Comparison of ENCODE assay signal across 13 mouse cellular contexts in the genomic region with DNA sequence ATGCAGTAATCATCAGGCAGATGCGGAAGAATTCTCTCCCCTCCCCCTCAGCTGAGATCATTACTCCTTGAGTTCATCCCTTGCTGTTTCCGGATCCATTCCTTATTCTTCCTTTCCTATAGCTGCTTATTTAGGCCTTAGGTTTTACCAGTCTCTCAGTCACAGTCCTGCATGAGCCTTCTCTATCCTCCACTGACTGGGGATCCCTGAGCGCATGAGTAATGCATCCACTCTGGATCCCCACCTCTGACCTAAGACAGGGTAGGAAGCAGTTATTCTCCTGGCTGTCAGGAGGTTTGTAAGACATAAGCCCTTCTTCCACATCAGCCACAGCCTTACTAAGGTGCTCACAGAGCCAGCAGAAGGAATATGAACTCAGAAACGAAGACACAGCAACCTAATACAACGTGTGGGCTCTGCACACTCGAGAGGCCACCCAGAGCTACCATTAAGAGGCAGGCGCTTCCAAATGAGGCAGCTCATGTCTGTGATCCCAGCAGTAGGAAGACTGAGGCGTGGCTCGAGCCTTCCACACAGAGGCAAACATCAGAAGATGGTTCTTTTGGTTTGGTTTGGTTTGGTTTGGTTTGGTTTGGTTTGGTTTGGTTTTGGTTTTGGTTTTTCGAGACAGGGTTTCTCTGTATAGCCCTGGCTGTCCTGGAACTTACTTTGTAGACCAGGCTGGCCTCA. TPM values are rescaled to one million over a fixed set of nuclear protein-coding genes. Genes with fewer than 3 reads are reported as not detected.
A peak's percentile ranks its signal among the peaks of the same experiment; 100 is the strongest.
DNase-seq lines count a peak whose midpoint lies in the region; ATAC-seq and TF ChIP-seq lines count a peak whose summit lies in the region.
"Had no signal": no experiment of that assay in that cellular context is flagged by ENCODE, and none has a peak within 500 bp of the region (broad histone marks: within the 10 kb centered on the region; RNA-seq: fewer than 3 reads in every experiment).

No protein-coding gene starts in this region.

- H3K27ac ChIP-seq in hindbrain, embryonic 10.5 days: peak overlapping the region; percentile 18; the same call in 1 of the 2 replicates
- no peak overlapping the region for H3K27ac ChIP-seq in hindbrain, postnatal 0 days
- peak overlapping the region; percentile 17 for H3K27ac ChIP-seq in ES-Bruce4 (ENCODE audit: insufficient read depth, low read length)
- 0 out of 2 replicates have a peak overlapping the region, but pooled peaks have one; percentile 47 for H3K27ac ChIP-seq in embryonic facial prominence, embryonic 11.5 days (replicated peaks; ENCODE audit: low read depth, low read length)
- H3K27ac ChIP-seq in limb, embryonic 13.5 days: peak overlapping the region; percentile 99
- H3K27ac ChIP-seq: hindbrain, embryonic 15.5 days had no signal

- no peak overlapping the region for H3K4me2 ChIP-seq in hindbrain, postnatal 0 days (ENCODE audit: low read depth, low read length)
- H3K4me2 ChIP-seq in embryonic facial prominence, embryonic 11.5 days (ENCODE audit: low read depth, low read length): no peak overlapping the region
- peak overlapping the region; percentile 91 for H3K4me2 ChIP-seq in limb, embryonic 13.5 days (replicated peaks)
- H3K4me2 ChIP-seq: heart, embryonic 15.5 days had no signal

- H3K4me1 ChIP-seq in hindbrain, embryonic 10.5 days (replicated peaks): peaks cover 53% of the 10 kb centered on the region
- H3K4me1 ChIP-seq in hindbrain, postnatal 0 days (ENCODE audit: insufficient read depth, low read length): 0 out of 2 replicates have a peak, but pooled peaks cover 6% of the 10 kb centered on the region
- peaks cover 11% of the 10 kb centered on the region for H3K4me1 ChIP-seq in ES-Bruce4 (ENCODE audit: control insufficient read depth, insufficient read depth, low read length)
- peaks cover 3% of the 10 kb centered on the region for H3K4me1 ChIP-seq in embryonic facial prominence, embryonic 11.5 days (ENCODE audit: control insufficient read depth, insufficient read depth, low read length)
- peaks cover 67% of the 10 kb centered on the region for H3K4me1 ChIP-seq in limb, embryonic 13.5 days

- TF ChIP-seq CTCF in hindbrain, postnatal 0 days (IDR thresholded peaks at IDR 0.05; ENCODE audit: low read depth): no peak
- TF ChIP-seq CTCF in ES-Bruce4 (IDR thresholded peaks at IDR 0.05; ENCODE audit: low read depth, low read length): no peak

- DNase-seq in hindbrain, embryonic 10.5 days (ENCODE audit: low spot score): no peak
- no peak for DNase-seq in hindbrain, postnatal 0 days (ENCODE audit: low spot score)
- DNase-seq in embryonic facial prominence, embryonic 11.5 days (ENCODE audit: low spot score): no peak
- no peak for DNase-seq in right cerebral cortex, adult 2 months (ENCODE audit: low spot score in 2 of 2)
- DNase-seq in gastrocnemius, adult 8-10 months (ENCODE audit: low spot score in 2 of 2): no peak
- DNase-seq: cerebellum, adult 2 months; lung, adult 2 months had no signal

- no peak overlapping the region for H3K4me3 ChIP-seq in hindbrain, embryonic 10.5 days
- H3K4me3 ChIP-seq in hindbrain, postnatal 0 days (ENCODE audit: low read length): no peak overlapping the region
- no peak overlapping the region for H3K4me3 ChIP-seq in ES-Bruce4 (ENCODE audit: low read depth, low read length)
- H3K4me3 ChIP-seq in embryonic facial prominence, embryonic 11.5 days (ENCODE audit: low read depth, low read length): no peak overlapping the region
- H3K4me3 ChIP-seq in limb, embryonic 13.5 days: no peak overlapping the region
- H3K4me3 ChIP-seq: heart, embryonic 15.5 days; hindbrain, embryonic 15.5 days; megakaryocyte, embryonic 14.5 days had no signal

- H3K36me3 ChIP-seq in hindbrain, embryonic 10.5 days: no peaks in the 10 kb centered on the region
- H3K36me3 ChIP-seq in hindbrain, postnatal 0 days (ENCODE audit: insufficient read depth, low read length): no peaks in the 10 kb centered on the region
- H3K36me3 ChIP-seq in ES-Bruce4 (ENCODE audit: control insufficient read depth, insufficient read depth, low read length, poor library complexity, severe bottlenecking): no peaks in the 10 kb centered on the region
- no peaks in the 10 kb centered on the region for H3K36me3 ChIP-seq in embryonic facial prominence, embryonic 11.5 days (replicated peaks; ENCODE audit: control insufficient read depth, insufficient read depth, low read depth, low read length)
- peaks cover 14% of the 10 kb centered on the region; the same call in 1 of the 2 replicates for H3K36me3 ChIP-seq in limb, embryonic 13.5 days
- H3K36me3 ChIP-seq: heart, embryonic 15.5 days; hindbrain, embryonic 15.5 days had no signal

- H3K9ac ChIP-seq in hindbrain, postnatal 0 days (replicated peaks; ENCODE audit: low read length): no peak overlapping the region
- peak overlapping the region; percentile 79; the same call in 1 of the 2 replicates for H3K9ac ChIP-seq in ES-Bruce4 (ENCODE audit: low read depth, poor library complexity, severe bottlenecking)
- H3K9ac ChIP-seq in embryonic facial prominence, embryonic 11.5 days (replicated peaks; ENCODE audit: low read length): no peak overlapping the region; the same call in 1 of the 2 replicates
- no peak overlapping the region for H3K9ac ChIP-seq in limb, embryonic 13.5 days
- H3K9ac ChIP-seq: heart, embryonic 15.5 days; hindbrain, embryonic 15.5 days had no signal

- 75% methylated on average over 10 of the region's 10 CpGs for WGBS in hindbrain, embryonic 10.5 days
- WGBS in hindbrain, postnatal 0 days: 81% methylated on average over 10 of the region's 10 CpGs
- WGBS in embryonic facial prominence, embryonic 11.5 days: 62% methylated on average over 10 of the region's 10 CpGs
- WGBS in limb, embryonic 13.5 days: 33% methylated on average over 10 of the region's 10 CpGs

- H3K27me3 ChIP-seq in hindbrain, embryonic 10.5 days (ENCODE audit: insufficient read depth, poor library complexity, severe bottlenecking): peaks cover 14% of the 10 kb centered on the region
- H3K27me3 ChIP-seq in hindbrain, postnatal 0 days (ENCODE audit: insufficient read depth, low read length): no peaks in the 10 kb centered on the region
- H3K27me3 ChIP-seq in ES-Bruce4 (ENCODE audit: control insufficient read depth, insufficient read depth, low read length, poor library complexity, severe bottlenecking): no peaks in the 10 kb centered on the region
- no peaks in the 10 kb centered on the region for H3K27me3 ChIP-seq in embryonic facial prominence, embryonic 11.5 days (ENCODE audit: control insufficient read depth, insufficient read depth, low read length)
- H3K27me3 ChIP-seq in limb, embryonic 13.5 days: no peaks in the 10 kb centered on the region
- H3K27me3 ChIP-seq: heart, embryonic 15.5 days; hindbrain, embryonic 15.5 days; Patski had no signal

- no peak for ATAC-seq in hindbrain, postnatal 0 days
- no peak for ATAC-seq in embryonic facial prominence, embryonic 11.5 days (replicated peaks; ENCODE audit: insufficient number of reproducible peaks, low FRiP score, low TSS enrichment, low read depth)
- no peak for ATAC-seq in limb, embryonic 13.5 days (ENCODE audit: low FRiP score, low read depth)
- ATAC-seq: Patski had no signal

- no peak for TF ChIP-seq EP300 in ES-Bruce4 (IDR thresholded peaks at IDR 0.05; ENCODE audit: insufficient read depth, low read depth, low read length)

- no peak for TF ChIP-seq POLR2A in ES-Bruce4 (IDR thresholded peaks at IDR 0.05; ENCODE audit: insufficient read depth, low read length)

- H3K9me3 ChIP-seq in hindbrain, embryonic 10.5 days: no peaks in the 10 kb centered on the region
- H3K9me3 ChIP-seq in hindbrain, postnatal 0 days (ENCODE audit: low read length): no peaks in the 10 kb centered on the region
- no peaks in the 10 kb centered on the region for H3K9me3 ChIP-seq in ES-Bruce4 (replicated peaks; ENCODE audit: control insufficient read depth, insufficient read depth, low read length, poor library complexity, severe bottlenecking)
- H3K9me3 ChIP-seq in embryonic facial prominence, embryonic 11.5 days (replicated peaks; ENCODE audit: control insufficient read depth, low read length): no peaks in the 10 kb centered on the region
- no peaks in the 10 kb centered on the region for H3K9me3 ChIP-seq in limb, embryonic 13.5 days
- H3K9me3 ChIP-seq: heart, embryonic 15.5 days; hindbrain, embryonic 15.5 days had no signal

RNA-seq across cellular contexts. Expression of a gene that starts 38.3 kb away (rescaled TPM):
- polyA plus RNA-seq in hindbrain, embryonic 10.5 days (2016; fragmentation: Nextera tagmentation; extraction: Ambion mirVana): 9.7 and 10.9 TPM in 2 replicates
- 59.0 and 63.6 TPM in 2 replicates for total RNA-seq in hindbrain, postnatal 0 days (2014; rRNA removed)
- 8.2 and 8.9 TPM in 2 replicates for polyA plus RNA-seq in hindbrain, postnatal 0 days (2015; fragmentation: Nextera tagmentation; extraction: Ambion mirVana)
- polyA plus RNA-seq in ES-Bruce4 (2011; ENCODE audit: insufficient read depth, insufficient read length, low read depth, missing spikeins): 45.7 and 46.2 TPM in 2 replicates
- polyA plus RNA-seq in embryonic facial prominence, embryonic 11.5 days (2014; fragmentation: Nextera tagmentation; extraction: Ambion mirVana): 14.9 and 15.6 TPM in 2 replicates
- 42.9 and 45.3 TPM in 2 replicates for polyA plus RNA-seq in limb, embryonic 13.5 days (2015; fragmentation: Nextera tagmentation; extraction: Ambion mirVana)
- total RNA-seq in gastrocnemius, adult 8-10 months (2022): 1 to 10 TPM; 4.4 to 8.4 (median 6.1) TPM
